In the genomic region with DNA sequence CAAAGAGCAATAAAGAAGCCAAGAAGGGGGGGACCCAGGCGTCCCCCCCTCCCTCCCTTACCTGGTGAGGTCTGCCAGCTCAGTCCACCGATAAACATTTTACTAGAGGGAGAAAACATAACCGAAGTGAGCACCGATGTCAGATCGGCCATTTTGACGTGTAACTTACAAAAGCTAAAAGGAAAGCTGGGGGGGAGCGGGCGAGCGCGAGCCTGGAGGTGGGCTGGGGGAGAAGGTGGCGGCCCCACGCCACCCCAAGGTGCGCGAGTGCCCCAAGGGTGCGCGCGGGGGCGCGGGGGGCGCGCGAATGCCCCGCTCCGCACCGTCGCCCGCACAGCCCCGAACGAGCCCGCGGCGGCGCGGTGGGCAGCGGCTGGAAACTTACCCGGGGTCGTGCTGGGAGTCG, we compare ENCODE assay signal across 8 mouse cellular contexts. TPM values are rescaled to one million over a fixed set of nuclear protein-coding genes. Genes with fewer than 3 reads are reported as not detected.
DNase-seq lines count a peak whose midpoint lies in the region; ATAC-seq and TF ChIP-seq lines count a peak whose summit lies in the region.

No protein-coding gene starts in this region.

- peak; percentile 31 for DNase-seq in adrenal gland, postnatal 10 days
- no peak for DNase-seq in adrenal gland, postnatal 4 days (ENCODE audit: low spot score in 2 of 2)
- peak; percentile 18 for DNase-seq in right cerebral cortex, postnatal 14 days
- no peak for DNase-seq in right cerebral cortex, postnatal 25 days
- DNase-seq in hindbrain, embryonic 10.5 days (ENCODE audit: low spot score), result no peak
- peak; percentile 59 for DNase-seq in lung, postnatal 0 days (ENCODE audit: low spot score)
- no peak for DNase-seq in layer of hippocampus, postnatal 25 days (ENCODE audit: extremely low spot score in 1 of 2, low spot score in 1 of 2)

- H3K27ac ChIP-seq in hindbrain, embryonic 10.5 days, result peak overlapping the region; percentile 100
- H3K27ac ChIP-seq in lung, postnatal 0 days (ENCODE audit: low read length), result peak overlapping the region; percentile 96

- peak overlapping the region; percentile 97 for H3K4me3 ChIP-seq in hindbrain, embryonic 10.5 days
- H3K4me3 ChIP-seq in lung, postnatal 0 days (ENCODE audit: low read depth, low read length), result peak overlapping the region; percentile 98

- H3K36me3 ChIP-seq in hindbrain, embryonic 10.5 days, result peaks cover 30% of the 10 kb centered on the region
- H3K36me3 ChIP-seq in lung, postnatal 0 days (ENCODE audit: insufficient read depth, low read length), result no peaks in the 10 kb centered on the region

- no peaks in the 10 kb centered on the region for H3K9me3 ChIP-seq in hindbrain, embryonic 10.5 days
- no peaks in the 10 kb centered on the region for H3K9me3 ChIP-seq in lung, postnatal 0 days (ENCODE audit: low read length)

- no peak for TF ChIP-seq EP300 in lung, postnatal 0 days (IDR thresholded peaks at IDR 0.05)

- H3K9ac ChIP-seq in lung, postnatal 0 days (replicated peaks; ENCODE audit: low read depth), result peak overlapping the region; percentile 94

- peak overlapping the region; percentile 65 for H3K4me2 ChIP-seq in lung, postnatal 0 days (replicated peaks; ENCODE audit: low read depth, low read length)

- ATAC-seq in lung, postnatal 0 days, result peak; percentile 24
- no peak for ATAC-seq in frontal cortex, adult (ENCODE audit: low TSS enrichment)

- 1% methylated on average over 38 of the region's 38 CpGs for WGBS in hindbrain, embryonic 10.5 days
- WGBS in lung, postnatal 0 days, result 0% methylated on average over 23 of the region's 38 CpGs

- no peak for TF ChIP-seq CTCF in lung, postnatal 0 days (IDR thresholded peaks at IDR 0.05)

- no peaks in the 10 kb centered on the region; the same call in 1 of the 2 replicates for H3K27me3 ChIP-seq in hindbrain, embryonic 10.5 days (ENCODE audit: insufficient read depth, poor library complexity, severe bottlenecking)
- no peaks in the 10 kb centered on the region for H3K27me3 ChIP-seq in lung, postnatal 0 days (replicated peaks; ENCODE audit: insufficient read depth, low read length)

- peaks cover 68% of the 10 kb centered on the region for H3K4me1 ChIP-seq in hindbrain, embryonic 10.5 days (replicated peaks)
- peaks cover 10% of the 10 kb centered on the region; the same call in 1 of the 2 replicates for H3K4me1 ChIP-seq in lung, postnatal 0 days (ENCODE audit: insufficient read depth, low read depth, low read length)

RNA-seq across cellular contexts. Expression of gene Msi2, which starts 0.7 kb away (rescaled TPM):
- 100 to 1,000 TPM; 149 to 152 TPM for total RNA-seq in adrenal gland, postnatal 10 days (2021)
- 100 to 1,000 TPM; 200 to 212 TPM for total RNA-seq in adrenal gland, postnatal 4 days (2021)
- polyA plus RNA-seq in hindbrain, embryonic 10.5 days (2016; fragmentation: Nextera tagmentation; extraction: Ambion mirVana), result 27.3 and 29.9 TPM in 2 replicates
- 12.6 and 13.3 TPM in 2 replicates for polyA plus RNA-seq in lung, postnatal 0 days (2015; fragmentation: Nextera tagmentation; extraction: Ambion mirVana)
- total RNA-seq in layer of hippocampus, postnatal 25 days (2021), result 10 to 100 TPM; 89.4 to 90.0 TPM

Comparison
In these comparisons a context has a peak if more than half of its experiments do, and no peak if none do; other contexts are left out.
1. DNase-seq: peak in adrenal gland, postnatal 10 days (single experiment), right cerebral cortex, postnatal 14 days (single experiment) and lung, postnatal 0 days (single experiment); none in adrenal gland, postnatal 4 days (0 of 2), right cerebral cortex, postnatal 25 days (single experiment), hindbrain, embryonic 10.5 days (single experiment) and layer of hippocampus, postnatal 25 days (0 of 2).